Mouse (Mus musculus): ENCODE measurements around the gene Tst.

DNA sequence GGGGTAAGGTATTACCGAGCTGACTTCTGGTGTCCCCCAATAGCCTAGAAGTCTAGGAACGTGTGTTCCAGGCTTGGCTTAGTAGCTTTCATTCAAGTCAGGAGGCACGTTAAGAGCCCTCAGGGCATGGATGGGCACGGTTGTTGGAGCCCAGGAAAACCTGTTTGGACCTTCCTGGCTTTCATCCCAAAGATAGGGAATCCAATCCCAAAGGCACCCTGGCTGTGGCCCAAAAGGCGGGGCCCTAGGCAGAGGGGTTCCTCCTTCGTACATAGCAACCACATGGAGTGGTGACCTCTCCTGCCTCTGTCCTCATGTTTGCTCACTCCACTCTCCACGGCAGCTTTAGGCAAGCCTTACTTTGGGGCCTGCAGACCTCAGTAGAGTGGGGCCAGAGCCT is 3.3 kb downstream of the Tst start:
- TF ChIP-seq POLR2A (IDR thresholded peaks at IDR 0.05; ENCODE audit: control insufficient read depth, low read depth, low read length) (no peak), CTCF (IDR thresholded peaks at IDR 0.05; ENCODE audit: control insufficient read depth, insufficient read depth, insufficient replicate concordance, low read depth, low read length) (no peak)
